Mouse (Mus musculus): ENCODE measurements around the gene Ddx10. TPM values are rescaled to one million over a fixed set of nuclear protein-coding genes. Genes with fewer than 3 reads are reported as not detected.

The Ddx10 gene
- polyA plus RNA-seq, 1 experiment, result 22.9 TPM

- no peak overlapping the region for H3K4me3 ChIP-seq (ENCODE audit: insufficient read depth, low read length)
- no peak overlapping the region for H3K27ac ChIP-seq (ENCODE audit: insufficient read depth, low read length)
- TF ChIP-seq POLR2A (IDR thresholded peaks at IDR 0.05; ENCODE audit: low read depth, low read length) (no peak), CTCF (IDR thresholded peaks at IDR 0.05; ENCODE audit: borderline replicate concordance, insufficient read depth, low read length) (no peak)
- H3K4me1 ChIP-seq (ENCODE audit: control insufficient read depth, insufficient read depth, low read length), result no peaks in the 10 kb centered on the region
Measured at GRCm38 (mm10) chr9:53095319-53096165, 152.3 kb downstream of the Ddx10 start.

GRCm38 (mm10) chr9:53094536-53094935 lies 153.3 kb downstream of the Ddx10 start:
- no peak overlapping the region for H3K4me3 ChIP-seq (ENCODE audit: insufficient read depth, low read length)
- TF ChIP-seq POLR2A (IDR thresholded peaks at IDR 0.05; ENCODE audit: low read depth, low read length) (no peak), CTCF (IDR thresholded peaks at IDR 0.05; ENCODE audit: borderline replicate concordance, insufficient read depth, low read length) (no peak)
- H3K27ac ChIP-seq (ENCODE audit: insufficient read depth, low read length), result no peak overlapping the region
- no peaks in the 10 kb centered on the region for H3K4me1 ChIP-seq (ENCODE audit: control insufficient read depth, insufficient read depth, low read length)

GRCm38 (mm10) chr9:53077626-53078025 lies 170.2 kb downstream of the Ddx10 start:
- no peak overlapping the region for H3K27ac ChIP-seq (ENCODE audit: insufficient read depth, low read length)
- no peak for TF ChIP-seq CTCF (IDR thresholded peaks at IDR 0.05; ENCODE audit: borderline replicate concordance, insufficient read depth, low read length)
- TF ChIP-seq POLR2A (IDR thresholded peaks at IDR 0.05; ENCODE audit: low read depth, low read length), result no peak
- H3K4me3 ChIP-seq (ENCODE audit: insufficient read depth, low read length), result no peak overlapping the region
- peaks cover 5% of the 10 kb centered on the region for H3K4me1 ChIP-seq (ENCODE audit: control insufficient read depth, insufficient read depth, low read length)

GRCm38 (mm10) chr9:53075931-53076330 lies 171.9 kb downstream of the Ddx10 start:
- H3K4me1 ChIP-seq (ENCODE audit: control insufficient read depth, insufficient read depth, low read length), result peaks cover 5% of the 10 kb centered on the region
- TF ChIP-seq CTCF (IDR thresholded peaks at IDR 0.05; ENCODE audit: borderline replicate concordance, insufficient read depth, low read length), result no peak
- no peak for TF ChIP-seq POLR2A (IDR thresholded peaks at IDR 0.05; ENCODE audit: low read depth, low read length)
- H3K27ac ChIP-seq (ENCODE audit: insufficient read depth, low read length), result no peak overlapping the region
- H3K4me3 ChIP-seq (ENCODE audit: insufficient read depth, low read length), result no peak overlapping the region

GRCm38 (mm10) chr9:53074443-53074842 lies 173.4 kb downstream of the Ddx10 start:
- Histone ChIP-seq H3K4me1 (ENCODE audit: control insufficient read depth, insufficient read depth, low read length) (peaks cover 5% of the 10 kb centered on the region), H3K4me3 (ENCODE audit: insufficient read depth, low read length) (no peak overlapping the region), H3K27ac (ENCODE audit: insufficient read depth, low read length) (no peak overlapping the region)
- no peak for TF ChIP-seq CTCF (IDR thresholded peaks at IDR 0.05; ENCODE audit: borderline replicate concordance, insufficient read depth, low read length)
- no peak for TF ChIP-seq POLR2A (IDR thresholded peaks at IDR 0.05; ENCODE audit: low read depth, low read length)

GRCm38 (mm10) chr9:53073576-53074112 lies 174.2 kb downstream of the Ddx10 start:
- TF ChIP-seq CTCF (IDR thresholded peaks at IDR 0.05; ENCODE audit: borderline replicate concordance, insufficient read depth, low read length), result no peak
- no peak overlapping the region for H3K4me3 ChIP-seq (ENCODE audit: insufficient read depth, low read length)
- peaks cover 5% of the 10 kb centered on the region for H3K4me1 ChIP-seq (ENCODE audit: control insufficient read depth, insufficient read depth, low read length)
- no peak overlapping the region for H3K27ac ChIP-seq (ENCODE audit: insufficient read depth, low read length)

- Histone ChIP-seq H3K27ac (ENCODE audit: insufficient read depth, low read length) (no peak overlapping the region), H3K4me3 (ENCODE audit: insufficient read depth, low read length) (no peak overlapping the region), H3K4me1 (ENCODE audit: control insufficient read depth, insufficient read depth, low read length) (peaks cover under 1% of the 10 kb centered on the region)
- TF ChIP-seq CTCF (IDR thresholded peaks at IDR 0.05; ENCODE audit: borderline replicate concordance, insufficient read depth, low read length), result no peak
- TF ChIP-seq POLR2A (IDR thresholded peaks at IDR 0.05; ENCODE audit: low read depth, low read length), result no peak
Measured at GRCm38 (mm10) chr9:53072088-53072487, 175.8 kb downstream of the Ddx10 start.

- no peak overlapping the region for H3K27ac ChIP-seq (ENCODE audit: insufficient read depth, low read length)
- no peak overlapping the region for H3K4me3 ChIP-seq (ENCODE audit: insufficient read depth, low read length)
- peaks cover 7% of the 10 kb centered on the region for H3K4me1 ChIP-seq (ENCODE audit: control insufficient read depth, insufficient read depth, low read length)
- TF ChIP-seq POLR2A (IDR thresholded peaks at IDR 0.05; ENCODE audit: low read depth, low read length) (no peak), CTCF (IDR thresholded peaks at IDR 0.05; ENCODE audit: borderline replicate concordance, insufficient read depth, low read length) (no peak)
Measured at GRCm38 (mm10) chr9:53070875-53071524, 176.9 kb downstream of the Ddx10 start.

- Histone ChIP-seq H3K27ac (ENCODE audit: insufficient read depth, low read length) (no peak overlapping the region), H3K4me3 (ENCODE audit: insufficient read depth, low read length) (no peak overlapping the region), H3K4me1 (ENCODE audit: control insufficient read depth, insufficient read depth, low read length) (peaks cover 7% of the 10 kb centered on the region)
- TF ChIP-seq POLR2A (IDR thresholded peaks at IDR 0.05; ENCODE audit: low read depth, low read length) (no peak), CTCF (IDR thresholded peaks at IDR 0.05; ENCODE audit: borderline replicate concordance, insufficient read depth, low read length) (no peak)
Measured at GRCm38 (mm10) chr9:53068166-53068565, 179.7 kb downstream of the Ddx10 start.

- Histone ChIP-seq H3K4me1 (ENCODE audit: control insufficient read depth, insufficient read depth, low read length) (peaks cover 7% of the 10 kb centered on the region), H3K4me3 (ENCODE audit: insufficient read depth, low read length) (no peak overlapping the region), H3K27ac (ENCODE audit: insufficient read depth, low read length) (no peak overlapping the region)
- TF ChIP-seq CTCF (IDR thresholded peaks at IDR 0.05; ENCODE audit: borderline replicate concordance, insufficient read depth, low read length) (no peak), POLR2A (IDR thresholded peaks at IDR 0.05; ENCODE audit: low read depth, low read length) (no peak)
Measured at GRCm38 (mm10) chr9:53066428-53066827, 181.4 kb downstream of the Ddx10 start.
